Mouse (Mus musculus): ENCODE results near the gene Tomm40.

GRCm38 (mm10) chr7:19666750-19667149 is 48.5 kb downstream of the Tomm40 start:
- no peak for TF ChIP-seq CTCF (IDR thresholded peaks at IDR 0.05; ENCODE audit: borderline replicate concordance, control insufficient read depth, extremely low read depth, insufficient read depth, low read length, poor library complexity)
- TF ChIP-seq POLR2A (IDR thresholded peaks at IDR 0.05; ENCODE audit: control insufficient read depth, extremely low read depth, insufficient read depth, low read length, poor library complexity), result no peak

Data from thymus, adult 2 months (tissue).